Mouse (Mus musculus) CD8-positive naive resting alpha-beta T cell, adult 57 days (primary cell): Measurements from ENCODE around the gene Serping1. TPM values are rescaled to one million over a fixed set of nuclear protein-coding genes. Genes with fewer than 3 reads are reported as not detected.

Experiments
- total RNA-seq: library from RNA; stranded (reverse); gene quantifications from one replicate; pipeline ENCODE4 v1.2.4, GENCODE M21; 2023

Gene Serping1
- 0.95 TPM for total RNA-seq

GRCm38 (mm10) chr2:84775241-84775640 lies at the start of gene Serping1:
TSS of gene Serping1 (minus strand) at chr2:84775444.

GRCm38 (mm10) chr2:84822552-84822951 lies 47.3 kb upstream of the Serping1 start, which contains the start of gene Smtnl1:
TSS of gene Smtnl1 (minus strand) at chr2:84822652.

GRCm38 (mm10) chr2:84798493-84798921 lies 23.3 kb upstream of the Serping1 start, which contains the start of gene Ube2l6:
TSS of gene Ube2l6 (plus strand) at chr2:84798828.

GRCm38 (mm10) chr2:84743561-84743960 lies 31.7 kb downstream of the Serping1 start, which contains the start of gene Gm19426:
TSS of gene Gm19426 (minus strand) at chr2:84743655.

GRCm38 (mm10) chr2:84733579-84734300 lies 41.5 kb downstream of the Serping1 start, which contains the start of gene Ypel4:
TSS of gene Ypel4 (plus strand) at chr2:84734058.

GRCm38 (mm10) chr2:84727172-84727858 lies 47.9 kb downstream of the Serping1 start, which contains the start of gene Clp1:
TSS of gene Clp1 (minus strand) at chr2:84727350.

Other genes with a start within 250 kb of the Serping1 start
- gene Ctnnd1, start 124.7 kb downstream of the Serping1 start, total RNA-seq = 1.7 TPM
- not detected for gene Btbd18, start 116.4 kb downstream of the Serping1 start, total RNA-seq
- 38.9 TPM for gene Selenoh, start 104.7 kb downstream of the Serping1 start, total RNA-seq
- gene Gm28635, start 97.4 kb downstream of the Serping1 start, total RNA-seq = not detected
- gene Med19, start 97.0 kb downstream of the Serping1 start, total RNA-seq = 12.8 TPM
- 38.8 TPM for gene Tmx2, start 96.3 kb downstream of the Serping1 start, total RNA-seq
- gene Zdhhc5, start 60.3 kb downstream of the Serping1 start, total RNA-seq = 44.5 TPM
- 28.6 TPM for gene Clp1, start 48.1 kb downstream of the Serping1 start, total RNA-seq
- gene Ypel4, start 41.4 kb downstream of the Serping1 start, total RNA-seq = 0.67 TPM
- not detected for gene Gm19426, start 31.8 kb downstream of the Serping1 start, total RNA-seq
- gene Ube2l6, start 23.4 kb upstream of the Serping1 start, total RNA-seq = 10.3 TPM
- not detected for gene Smtnl1, start 47.2 kb upstream of the Serping1 start, total RNA-seq
- gene Timm10, start 51.6 kb upstream of the Serping1 start, total RNA-seq = 20.6 TPM
- gene Slc43a1, start 63.4 kb upstream of the Serping1 start, total RNA-seq = 1.1 TPM
- not detected for gene Rtn4rl2, start 111.3 kb upstream of the Serping1 start, total RNA-seq
- 6.7 TPM for gene Slc43a3, start 161.1 kb upstream of the Serping1 start, total RNA-seq
- 1.7 TPM for gene Prg2, start 205.0 kb upstream of the Serping1 start, total RNA-seq
- gene Prg3, start 212.8 kb upstream of the Serping1 start, total RNA-seq = not detected